In genomic region chr7:140821305-140821652, GRCm38 (mm10) we compare ENCODE assay signal across 9 mouse cellular contexts. TPM values are rescaled to one million over a fixed set of nuclear protein-coding genes. Genes with fewer than 3 reads are reported as not detected.
DNase-seq lines count a peak whose midpoint lies in the region; ATAC-seq and TF ChIP-seq lines count a peak whose summit lies in the region.
"Had no signal": no experiment of that assay in that cellular context is flagged by ENCODE, and none has a peak within 500 bp of the region (broad histone marks: within the 10 kb centered on the region; RNA-seq: fewer than 3 reads in every experiment).

No protein-coding gene starts in this region.

- DNase-seq in liver, embryonic 11.5 days (ENCODE audit: low spot score): no peak
- no peak for DNase-seq in liver
- no peak for DNase-seq in limb, embryonic 11.5 days (ENCODE audit: low spot score)
- DNase-seq in frontal cortex, postnatal 10 days (ENCODE audit: low spot score in 2 of 2): no peak
- DNase-seq in adrenal gland, postnatal 4 days (ENCODE audit: low spot score in 2 of 2): no peak

- 66% methylated on average over 5 of the region's 5 CpGs for WGBS in liver, embryonic 11.5 days
- WGBS in embryonic facial prominence, embryonic 15.5 days: 35% methylated on average over 5 of the region's 5 CpGs
- 56% methylated on average over 5 of the region's 5 CpGs for WGBS in limb, embryonic 11.5 days
- 22% methylated on average over 5 of the region's 5 CpGs for WGBS in olfactory bulb, adult 2 months

- no peaks in the 10 kb centered on the region for H3K36me3 ChIP-seq in liver, embryonic 11.5 days (ENCODE audit: control insufficient read depth, insufficient read depth, low read length)
- H3K36me3 ChIP-seq in embryonic facial prominence, embryonic 15.5 days: no peaks in the 10 kb centered on the region
- no peaks in the 10 kb centered on the region for H3K36me3 ChIP-seq in limb, embryonic 11.5 days (ENCODE audit: control insufficient read depth, insufficient read depth, low read length)

- TF ChIP-seq POLR2A in olfactory bulb, adult 2 months (IDR thresholded peaks at IDR 0.05; ENCODE audit: insufficient read depth, low read depth, low read length): no peak

- no peaks in the 10 kb centered on the region for H3K4me1 ChIP-seq in liver, embryonic 11.5 days (replicated peaks; ENCODE audit: control insufficient read depth, insufficient read depth, low read length)
- no peaks in the 10 kb centered on the region for H3K4me1 ChIP-seq in embryonic facial prominence, embryonic 15.5 days
- no peaks in the 10 kb centered on the region for H3K4me1 ChIP-seq in limb, embryonic 11.5 days (ENCODE audit: control insufficient read depth, insufficient read depth, low read length)
- H3K4me1 ChIP-seq in olfactory bulb, adult 2 months (ENCODE audit: control insufficient read depth, insufficient read depth, low read length): peaks cover 8% of the 10 kb centered on the region

- no peaks in the 10 kb centered on the region for H3K27me3 ChIP-seq in liver, embryonic 11.5 days (replicated peaks; ENCODE audit: control insufficient read depth, insufficient read depth, low read length)
- H3K27me3 ChIP-seq in embryonic facial prominence, embryonic 15.5 days: no peaks in the 10 kb centered on the region
- no peaks in the 10 kb centered on the region for H3K27me3 ChIP-seq in limb, embryonic 11.5 days (ENCODE audit: control insufficient read depth, insufficient read depth, low read length)

- H3K4me2 ChIP-seq in liver, embryonic 11.5 days: peak overlapping the region; percentile 63
- peak overlapping the region; percentile 65 for H3K4me2 ChIP-seq in embryonic facial prominence, embryonic 15.5 days (replicated peaks)
- peak overlapping the region; percentile 84 for H3K4me2 ChIP-seq in limb, embryonic 11.5 days (ENCODE audit: low read depth, severe bottlenecking)

- TF ChIP-seq CTCF in olfactory bulb, adult 2 months (IDR thresholded peaks at IDR 0.05; ENCODE audit: insufficient read depth, low read depth, low read length): no peak

- no peaks in the 10 kb centered on the region for H3K9me3 ChIP-seq in liver, embryonic 11.5 days (ENCODE audit: control insufficient read depth, low read length)
- no peaks in the 10 kb centered on the region for H3K9me3 ChIP-seq in embryonic facial prominence, embryonic 15.5 days (replicated peaks)
- H3K9me3 ChIP-seq in limb, embryonic 11.5 days (ENCODE audit: control insufficient read depth, low read length): no peaks in the 10 kb centered on the region

- peak; percentile 23; the same call in 1 of the 2 replicates for ATAC-seq in liver, embryonic 11.5 days (replicated peaks; ENCODE audit: low FRiP score)
- no peak for ATAC-seq in embryonic facial prominence, embryonic 15.5 days (ENCODE audit: insufficient number of reproducible peaks, low FRiP score, low TSS enrichment, low read depth)
- ATAC-seq in limb, embryonic 11.5 days (ENCODE audit: insufficient number of reproducible peaks, low FRiP score, low TSS enrichment, low read depth): no peak
- no peak for ATAC-seq in monocyte, adult 5-6 weeks (replicated peaks; ENCODE audit: insufficient number of reproducible peaks, low FRiP score, low TSS enrichment, poor library complexity, severe bottlenecking)

- peak overlapping the region; percentile 40 for H3K4me3 ChIP-seq in liver, embryonic 11.5 days (ENCODE audit: low read depth, low read length)
- H3K4me3 ChIP-seq in embryonic facial prominence, embryonic 15.5 days (replicated peaks): peak overlapping the region; percentile 45
- peak overlapping the region; percentile 49 for H3K4me3 ChIP-seq in limb, embryonic 11.5 days (ENCODE audit: low read depth, low read length)
- peak overlapping the region; percentile 76 for H3K4me3 ChIP-seq in olfactory bulb, adult 2 months (ENCODE audit: insufficient read depth, low read depth, low read length)

- H3K9ac ChIP-seq in liver, embryonic 11.5 days (ENCODE audit: low read depth, low read length): no peak overlapping the region
- H3K9ac ChIP-seq in embryonic facial prominence, embryonic 15.5 days: no peak overlapping the region
- H3K9ac ChIP-seq in limb, embryonic 11.5 days (ENCODE audit: low read length): peak overlapping the region; percentile 58

- H3K27ac ChIP-seq in liver, embryonic 11.5 days (ENCODE audit: low read depth, low read length): no peak overlapping the region
- H3K27ac ChIP-seq in embryonic facial prominence, embryonic 15.5 days (replicated peaks): no peak overlapping the region
- H3K27ac ChIP-seq in limb, embryonic 11.5 days (replicated peaks; ENCODE audit: low read depth, low read length): no peak overlapping the region
- H3K27ac ChIP-seq in olfactory bulb, adult 2 months (ENCODE audit: insufficient read depth, low read depth, low read length): peak overlapping the region; percentile 56; the same call in 1 of the 2 replicates

RNA-seq across cellular contexts. Expression of gene Zfp941, which starts 0.7 kb away (rescaled TPM):
- polyA plus RNA-seq in liver, embryonic 11.5 days (2014; fragmentation: Nextera tagmentation; extraction: Ambion mirVana): 0.63 and 0.96 TPM in 2 replicates
- 0.56 and 0.87 TPM in 2 replicates for polyA plus RNA-seq in embryonic facial prominence, embryonic 15.5 days (2015; fragmentation: Nextera tagmentation; extraction: Ambion mirVana)
- 2.0 and 3.1 TPM in 2 replicates for polyA plus RNA-seq in limb, embryonic 11.5 days (2014; fragmentation: Nextera tagmentation; extraction: Ambion mirVana)
- polyA plus RNA-seq in olfactory bulb, adult 2 months (2012; ENCODE audit: insufficient read depth, insufficient read length, low replicate concordance, missing spikeins): not detected in 2 replicates
- 0.29 TPM in 1 of 3 replicates, not detected in the others for total RNA-seq in monocyte, adult 5-6 weeks (2017)
- total RNA-seq in adrenal gland, postnatal 4 days (2021): 1 to 10 TPM; 5.1 to 5.4 TPM

RNA-seq across cellular contexts. Expression of gene Urah, which starts 13.5 kb away (rescaled TPM):
- 2.7 and 3.7 TPM in 2 replicates for polyA plus RNA-seq in liver, embryonic 11.5 days (2014; fragmentation: Nextera tagmentation; extraction: Ambion mirVana)
- 38.8 and 42.6 TPM in 2 replicates for polyA plus RNA-seq in embryonic facial prominence, embryonic 15.5 days (2015; fragmentation: Nextera tagmentation; extraction: Ambion mirVana)
- polyA plus RNA-seq in limb, embryonic 11.5 days (2014; fragmentation: Nextera tagmentation; extraction: Ambion mirVana): 0.68 and 0.78 TPM in 2 replicates
- not detected in 2 replicates for polyA plus RNA-seq in olfactory bulb, adult 2 months (2012; ENCODE audit: insufficient read depth, insufficient read length, low replicate concordance, missing spikeins)
- total RNA-seq in monocyte, adult 5-6 weeks (2017): not detected in 3 replicates
- 10 to 100 TPM in 1 of 2 experiments, under 1 TPM in 1; 0.70 to 17.0 TPM for total RNA-seq in adrenal gland, postnatal 4 days (2021)
- total RNA-seq: gastrocnemius, adult 8-10 months had no signal

RNA-seq across cellular contexts. Expression of gene Scgb1c1, which starts 24.1 kb away (rescaled TPM):
- not detected in 2 replicates for polyA plus RNA-seq in liver, embryonic 11.5 days (2014; fragmentation: Nextera tagmentation; extraction: Ambion mirVana)
- polyA plus RNA-seq in embryonic facial prominence, embryonic 15.5 days (2015; fragmentation: Nextera tagmentation; extraction: Ambion mirVana): 2.3 and 8.5 TPM in 2 replicates
- polyA plus RNA-seq in limb, embryonic 11.5 days (2014; fragmentation: Nextera tagmentation; extraction: Ambion mirVana): not detected in 2 replicates
- not detected in 2 replicates for polyA plus RNA-seq in olfactory bulb, adult 2 months (2012; ENCODE audit: insufficient read depth, insufficient read length, low replicate concordance, missing spikeins)
- total RNA-seq in monocyte, adult 5-6 weeks (2017): not detected in 3 replicates
- total RNA-seq in adrenal gland, postnatal 4 days (2021): not detected
- total RNA-seq: gastrocnemius, adult 8-10 months had no signal

RNA-seq across cellular contexts. Expression of gene Odf3, which starts 26.3 kb away (rescaled TPM):
- polyA plus RNA-seq in liver, embryonic 11.5 days (2014; fragmentation: Nextera tagmentation; extraction: Ambion mirVana): not detected in 2 replicates
- 0.20 and 0.48 TPM in 2 replicates for polyA plus RNA-seq in embryonic facial prominence, embryonic 15.5 days (2015; fragmentation: Nextera tagmentation; extraction: Ambion mirVana)
- polyA plus RNA-seq in limb, embryonic 11.5 days (2014; fragmentation: Nextera tagmentation; extraction: Ambion mirVana): not detected in 2 replicates
- not detected in 2 replicates for polyA plus RNA-seq in olfactory bulb, adult 2 months (2012; ENCODE audit: insufficient read depth, insufficient read length, low replicate concordance, missing spikeins)
- not detected in 3 replicates for total RNA-seq in monocyte, adult 5-6 weeks (2017)
- under 1 TPM; 0.40 to 0.76 TPM for total RNA-seq in adrenal gland, postnatal 4 days (2021)
- total RNA-seq: gastrocnemius, adult 8-10 months had no signal

RNA-seq across cellular contexts. Expression of gene Syce1, which starts 33.6 kb away (rescaled TPM):
- 0.58 TPM in 1 of 2 replicates, not detected in the other for polyA plus RNA-seq in liver, embryonic 11.5 days (2014; fragmentation: Nextera tagmentation; extraction: Ambion mirVana)
- polyA plus RNA-seq in embryonic facial prominence, embryonic 15.5 days (2015; fragmentation: Nextera tagmentation; extraction: Ambion mirVana): 0.19 TPM in 1 of 2 replicates, not detected in the other
- 0.85 and 1.0 TPM in 2 replicates for polyA plus RNA-seq in limb, embryonic 11.5 days (2014; fragmentation: Nextera tagmentation; extraction: Ambion mirVana)
- polyA plus RNA-seq in olfactory bulb, adult 2 months (2012; ENCODE audit: insufficient read depth, insufficient read length, low replicate concordance, missing spikeins): not detected in 2 replicates
- total RNA-seq in monocyte, adult 5-6 weeks (2017): not detected in 3 replicates
- under 1 TPM in 1 of 2 experiments, not detected in 1; 0.42 TPM for total RNA-seq in adrenal gland, postnatal 4 days (2021)
- total RNA-seq: gastrocnemius, adult 8-10 months had no signal
